Mouse (Mus musculus): Measurements from ENCODE around the gene Dupd1. TPM values are rescaled to one million over a fixed set of nuclear protein-coding genes. Genes with fewer than 3 reads are reported as not detected.
A peak's percentile ranks its signal among the peaks of the same experiment; 100 is the strongest.

Gene Dupd1
- polyA plus RNA-seq (2014; fragmentation: Nextera tagmentation; extraction: Ambion mirVana), result not detected in 2 replicates

- no peak within 1 kb of the TSS for H3K27ac ChIP-seq (ENCODE audit: low read depth)
- H3K36me3 ChIP-seq (ENCODE audit: control insufficient read depth, insufficient read depth, low read length), result no peaks in the 10 kb centered on the region
- WGBS, result 64% methylated on average over 5 of the region's 5 CpGs
- no peaks in the 10 kb centered on the region for H3K27me3 ChIP-seq (replicated peaks; ENCODE audit: control insufficient read depth, insufficient read depth, low read length)
- no peak within 1 kb of the TSS for H3K4me2 ChIP-seq (ENCODE audit: low read length)
- no peak for ATAC-seq (replicated peaks; ENCODE audit: low FRiP score, low TSS enrichment, low read depth)
- H3K4me1 ChIP-seq (replicated peaks; ENCODE audit: control insufficient read depth, insufficient read depth, low read length), result 0 out of 2 replicates have a peak, but pooled peaks cover under 1% of the 10 kb centered on the region
- H3K9ac ChIP-seq (ENCODE audit: low read length), result no peak within 1 kb of the TSS
- H3K9me3 ChIP-seq (ENCODE audit: control insufficient read depth, low read length), result no peaks in the 10 kb centered on the region
- H3K4me3 ChIP-seq (ENCODE audit: low read depth, low read length), result no peak within 1 kb of the TSS
- no peak for DNase-seq (ENCODE audit: low spot score)
Measured at GRCm38 (mm10) chr14:21714486-21714885, at the start of gene Dupd1. Gene Dupd1, minus strand, starts transcription at chr14:21714576.

GRCm38 (mm10) chr14:21763736-21764135, 49.4 kb upstream of the Dupd1 start:
- no peak for ATAC-seq (replicated peaks; ENCODE audit: low FRiP score, low TSS enrichment, low read depth)
- H3K4me1 ChIP-seq (replicated peaks; ENCODE audit: control insufficient read depth, insufficient read depth, low read length), result peaks cover 3% of the 10 kb centered on the region
- H3K9me3 ChIP-seq (ENCODE audit: control insufficient read depth, low read length), result no peaks in the 10 kb centered on the region
- no peak overlapping the region for H3K9ac ChIP-seq (ENCODE audit: low read length)
- no peak overlapping the region for H3K27ac ChIP-seq (ENCODE audit: low read depth)
- DNase-seq (ENCODE audit: low spot score), result no peak
- WGBS, result 94% methylated on average over 3 of the region's 3 CpGs
- no peak overlapping the region for H3K4me2 ChIP-seq (ENCODE audit: low read length)
- H3K4me3 ChIP-seq (ENCODE audit: low read depth, low read length), result no peak overlapping the region
- no peaks in the 10 kb centered on the region for H3K36me3 ChIP-seq (ENCODE audit: control insufficient read depth, insufficient read depth, low read length)
- H3K27me3 ChIP-seq (replicated peaks; ENCODE audit: control insufficient read depth, insufficient read depth, low read length), result no peaks in the 10 kb centered on the region

GRCm38 (mm10) chr14:21761560-21761959, 47.2 kb upstream of the Dupd1 start:
- Histone ChIP-seq H3K27ac (ENCODE audit: low read depth) (no peak overlapping the region), H3K36me3 (ENCODE audit: control insufficient read depth, insufficient read depth, low read length) (no peaks in the 10 kb centered on the region), H3K27me3 (replicated peaks; ENCODE audit: control insufficient read depth, insufficient read depth, low read length) (no peaks in the 10 kb centered on the region), H3K4me2 (ENCODE audit: low read length) (no peak overlapping the region), H3K4me1 (replicated peaks; ENCODE audit: control insufficient read depth, insufficient read depth, low read length) (peaks cover 3% of the 10 kb centered on the region), H3K9ac (ENCODE audit: low read length) (no peak overlapping the region), H3K9me3 (ENCODE audit: control insufficient read depth, low read length) (no peaks in the 10 kb centered on the region), H3K4me3 (ENCODE audit: low read depth, low read length) (no peak overlapping the region)
- ATAC-seq (replicated peaks; ENCODE audit: low FRiP score, low TSS enrichment, low read depth) (no peak), DNase-seq (ENCODE audit: low spot score) (no peak)
- 84% methylated on average over 9 of the region's 9 CpGs for WGBS

GRCm38 (mm10) chr14:21753367-21753766, 39.0 kb upstream of the Dupd1 start:
- no peak overlapping the region for H3K9ac ChIP-seq (ENCODE audit: low read length)
- DNase-seq (ENCODE audit: low spot score), result no peak
- H3K27ac ChIP-seq (ENCODE audit: low read depth), result no peak overlapping the region
- no peak overlapping the region for H3K4me2 ChIP-seq (ENCODE audit: low read length)
- WGBS, result 75% methylated on average over 4 of the region's 4 CpGs
- no peak overlapping the region for H3K4me3 ChIP-seq (ENCODE audit: low read depth, low read length)
- peaks cover 13% of the 10 kb centered on the region for H3K4me1 ChIP-seq (replicated peaks; ENCODE audit: control insufficient read depth, insufficient read depth, low read length)
- H3K27me3 ChIP-seq (replicated peaks; ENCODE audit: control insufficient read depth, insufficient read depth, low read length), result no peaks in the 10 kb centered on the region
- ATAC-seq (replicated peaks; ENCODE audit: low FRiP score, low TSS enrichment, low read depth), result no peak
- H3K9me3 ChIP-seq (ENCODE audit: control insufficient read depth, low read length), result no peaks in the 10 kb centered on the region
- no peaks in the 10 kb centered on the region for H3K36me3 ChIP-seq (ENCODE audit: control insufficient read depth, insufficient read depth, low read length)

- no peak for ATAC-seq (replicated peaks; ENCODE audit: low FRiP score, low TSS enrichment, low read depth)
- Histone ChIP-seq H3K4me1 (replicated peaks; ENCODE audit: control insufficient read depth, insufficient read depth, low read length) (peaks cover 13% of the 10 kb centered on the region), H3K4me3 (ENCODE audit: low read depth, low read length) (no peak overlapping the region), H3K27ac (ENCODE audit: low read depth) (no peak overlapping the region), H3K27me3 (replicated peaks; ENCODE audit: control insufficient read depth, insufficient read depth, low read length) (no peaks in the 10 kb centered on the region), H3K9me3 (ENCODE audit: control insufficient read depth, low read length) (no peaks in the 10 kb centered on the region), H3K9ac (ENCODE audit: low read length) (no peak overlapping the region), H3K4me2 (ENCODE audit: low read length) (0 out of 2 replicates have a peak overlapping the region, but pooled peaks have one; percentile 83), H3K36me3 (ENCODE audit: control insufficient read depth, insufficient read depth, low read length) (no peaks in the 10 kb centered on the region)
- WGBS, result 94% methylated on average over 3 of the region's 3 CpGs
- no peak for DNase-seq (ENCODE audit: low spot score)
Measured at GRCm38 (mm10) chr14:21752411-21752810, 38.0 kb upstream of the Dupd1 start.

- under 1% methylated on average over 26 of the region's 26 CpGs for whole genome bisulfite sequencing
Measured at GRCm38 (mm10) chr14:21750881-21751542, 36.6 kb upstream of the Dupd1 start, which contains the start of gene Dusp13. Gene Dusp13, minus strand, starts transcription at chr14:21751181.

GRCm38 (mm10) chr14:21750008-21750880, 35.9 kb upstream of the Dupd1 start, which contains the start of gene Samd8:
Gene Samd8, plus strand, starts transcription at chr14:21750531.
- peak; percentile 81 for ATAC-seq (replicated peaks; ENCODE audit: low FRiP score, low TSS enrichment, low read depth)

More at GRCm38 (mm10) chr14:21750881-21751542, 36.6 kb upstream of the Dupd1 start, which contains the start of gene Dusp13:
- peaks cover 13% of the 10 kb centered on the region for H3K4me1 ChIP-seq (replicated peaks; ENCODE audit: control insufficient read depth, insufficient read depth, low read length)
- ATAC-seq (replicated peaks; ENCODE audit: low FRiP score, low TSS enrichment, low read depth) (peak; percentile 78), DNase-seq (ENCODE audit: low spot score) (peak; percentile 82)
- H3K9ac ChIP-seq (ENCODE audit: low read length), result peak within 1 kb of the TSS; percentile 56
- peak within 1 kb of the TSS; percentile 71 for H3K4me3 ChIP-seq (ENCODE audit: low read depth, low read length)
- peak within 1 kb of the TSS; percentile 83 for H3K4me2 ChIP-seq (ENCODE audit: low read length)
- no peaks in the 10 kb centered on the region for H3K9me3 ChIP-seq (ENCODE audit: control insufficient read depth, low read length)
- peak within 1 kb of the TSS; percentile 51 for H3K27ac ChIP-seq (ENCODE audit: low read depth)
- H3K36me3 ChIP-seq (ENCODE audit: control insufficient read depth, insufficient read depth, low read length), result no peaks in the 10 kb centered on the region
- no peaks in the 10 kb centered on the region for H3K27me3 ChIP-seq (replicated peaks; ENCODE audit: control insufficient read depth, insufficient read depth, low read length)

GRCm38 (mm10) chr14:21748142-21748870, 33.9 kb upstream of the Dupd1 start:
- DNase-seq (ENCODE audit: low spot score) (peak; percentile 71), ATAC-seq (replicated peaks; ENCODE audit: low FRiP score, low TSS enrichment, low read depth) (no peak)
- Histone ChIP-seq H3K36me3 (ENCODE audit: control insufficient read depth, insufficient read depth, low read length) (no peaks in the 10 kb centered on the region), H3K27ac (ENCODE audit: low read depth) (no peak overlapping the region), H3K9ac (ENCODE audit: low read length) (no peak overlapping the region), H3K4me2 (ENCODE audit: low read length) (no peak overlapping the region), H3K9me3 (ENCODE audit: control insufficient read depth, low read length) (no peaks in the 10 kb centered on the region), H3K4me3 (ENCODE audit: low read depth, low read length) (no peak overlapping the region), H3K4me1 (replicated peaks; ENCODE audit: control insufficient read depth, insufficient read depth, low read length) (peaks cover 13% of the 10 kb centered on the region), H3K27me3 (replicated peaks; ENCODE audit: control insufficient read depth, insufficient read depth, low read length) (no peaks in the 10 kb centered on the region)
- WGBS, result 41% methylated on average over 15 of the region's 15 CpGs

More at GRCm38 (mm10) chr14:21750008-21750880, 35.9 kb upstream of the Dupd1 start, which contains the start of gene Samd8:
- Histone ChIP-seq H3K9me3 (ENCODE audit: control insufficient read depth, low read length) (no peaks in the 10 kb centered on the region), H3K4me3 (ENCODE audit: low read depth, low read length) (peak within 1 kb of the TSS; percentile 71), H3K4me1 (replicated peaks; ENCODE audit: control insufficient read depth, insufficient read depth, low read length) (peaks cover 13% of the 10 kb centered on the region), H3K4me2 (ENCODE audit: low read length) (peak within 1 kb of the TSS; percentile 83), H3K36me3 (ENCODE audit: control insufficient read depth, insufficient read depth, low read length) (no peaks in the 10 kb centered on the region), H3K9ac (ENCODE audit: low read length) (peak within 1 kb of the TSS; percentile 56), H3K27ac (ENCODE audit: low read depth) (peak within 1 kb of the TSS; percentile 51), H3K27me3 (replicated peaks; ENCODE audit: control insufficient read depth, insufficient read depth, low read length) (no peaks in the 10 kb centered on the region)
- 7% methylated on average over 52 of the region's 52 CpGs for WGBS
- DNase-seq (ENCODE audit: low spot score), result peak; percentile 96
